Mouse (Mus musculus): ENCODE measurements around the gene Raph1.
A peak's percentile ranks its signal among the peaks of the same experiment; 100 is the strongest.
"Not testable (repeated sequence)": the region's sequence is repeated elsewhere in the genome, so short reads cannot be mapped to it uniquely, and the experiment has no call there.

The Raph1 gene

DNA sequence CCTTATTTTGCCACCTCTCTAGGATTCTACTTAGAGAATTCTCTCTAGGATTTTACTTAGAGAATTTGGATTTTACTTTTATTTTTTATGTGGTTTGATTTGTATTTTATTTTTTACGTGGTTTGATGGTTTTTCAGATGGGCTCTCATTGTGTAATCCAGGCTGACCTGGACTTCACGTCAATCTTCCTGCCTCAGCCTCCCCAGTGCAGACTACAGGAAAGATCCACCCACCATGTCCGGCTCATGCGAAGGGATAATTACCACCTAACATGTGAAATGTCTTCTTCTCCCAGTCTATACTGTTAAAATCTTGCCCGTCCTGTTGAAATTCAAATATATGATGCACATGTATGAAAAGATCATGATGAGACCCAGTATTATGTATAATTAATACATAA is 2.2 kb downstream of the Raph1 start:
- DNase-seq, result no peak

DNA sequence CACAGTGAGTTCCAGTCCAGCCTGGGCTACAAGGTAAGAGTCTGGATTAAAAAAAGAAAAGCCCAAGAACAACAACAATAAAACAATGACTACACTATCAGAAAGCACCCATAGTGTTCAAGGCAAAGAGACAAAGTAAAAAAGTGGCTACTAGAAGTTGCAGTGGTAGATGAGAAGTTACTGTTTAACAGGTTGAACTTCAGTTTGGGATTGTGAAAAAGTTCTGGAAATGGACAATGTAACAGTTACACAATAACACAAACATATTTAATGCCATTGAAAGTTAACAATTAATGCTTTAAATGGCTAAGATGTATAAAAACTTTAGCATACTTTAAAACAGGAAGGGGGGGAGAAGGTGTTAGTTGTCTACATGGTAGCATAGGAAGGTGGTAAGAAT is 3.9 kb downstream of the Raph1 start:
- no peak for DNase-seq

GRCm38 (mm10) chr1:60543681-60544080 is 23.2 kb downstream of the Raph1 start:
- no peak for DNase-seq

GRCm38 (mm10) chr1:60539272-60539671 is 27.6 kb downstream of the Raph1 start:
- no peak for DNase-seq

GRCm38 (mm10) chr1:60534932-60535331 is 32.0 kb downstream of the Raph1 start:
- peak; percentile 15 for DNase-seq

DNA sequence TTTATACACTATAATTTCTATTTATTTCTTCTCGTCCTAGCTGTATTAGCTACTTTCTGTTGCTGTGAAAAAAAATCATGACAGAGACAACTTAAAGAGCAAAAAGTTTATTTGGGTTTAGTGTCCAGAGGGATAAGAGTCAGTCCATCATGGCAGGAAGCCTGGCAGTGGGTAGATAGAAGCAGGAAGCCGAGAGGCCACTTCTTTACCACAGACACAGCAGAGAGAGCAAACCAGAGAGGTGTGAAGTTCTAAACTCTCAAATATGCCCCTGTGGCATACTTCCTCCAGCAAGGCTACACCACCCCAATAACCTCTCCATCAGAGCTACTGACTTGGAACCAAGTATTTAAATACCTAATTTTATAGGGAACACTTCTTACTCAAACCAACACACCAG is 36.3 kb downstream of the Raph1 start:
- DNase-seq, result no peak

DNA sequence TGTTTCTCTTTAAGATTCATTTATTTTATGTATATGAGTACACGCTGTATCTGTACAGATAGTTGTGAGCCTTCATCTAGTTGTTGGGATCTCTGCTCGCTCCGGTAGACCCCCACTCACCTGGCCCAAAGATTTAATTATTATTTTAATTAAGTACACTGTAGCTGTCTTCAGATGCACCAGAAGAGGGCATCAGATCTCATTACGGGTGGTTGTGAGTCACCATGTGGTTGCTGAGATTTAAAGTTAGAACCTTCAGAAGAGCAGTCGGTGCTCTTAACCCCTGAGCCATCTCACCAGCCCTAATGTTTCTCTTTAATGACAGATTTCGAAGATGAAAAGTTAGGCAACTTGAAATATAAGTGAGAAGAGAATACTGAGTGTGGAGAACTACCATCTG is 36.8 kb downstream of the Raph1 start:
- DNase-seq, result no peak

DNA sequence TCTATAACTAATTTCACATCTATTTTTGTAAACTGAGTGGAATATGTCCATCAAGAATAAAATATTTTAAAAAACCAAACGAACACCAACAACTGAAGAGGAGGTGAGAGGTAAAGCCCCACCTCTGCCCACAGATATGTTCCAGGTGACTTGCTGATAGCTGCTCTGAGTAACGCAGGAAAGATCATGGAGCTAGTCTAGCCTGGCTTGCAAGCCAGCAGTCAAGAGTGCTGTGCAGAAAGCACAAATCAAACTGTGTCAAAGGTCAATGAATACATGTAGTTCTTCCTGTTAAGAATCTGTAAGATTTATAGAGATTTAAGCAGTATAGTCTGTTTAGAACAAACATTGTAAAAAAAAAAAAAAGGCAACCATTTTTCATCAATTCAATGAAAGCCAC is 56.3 kb downstream of the Raph1 start:
- DNase-seq, result no peak

DNA sequence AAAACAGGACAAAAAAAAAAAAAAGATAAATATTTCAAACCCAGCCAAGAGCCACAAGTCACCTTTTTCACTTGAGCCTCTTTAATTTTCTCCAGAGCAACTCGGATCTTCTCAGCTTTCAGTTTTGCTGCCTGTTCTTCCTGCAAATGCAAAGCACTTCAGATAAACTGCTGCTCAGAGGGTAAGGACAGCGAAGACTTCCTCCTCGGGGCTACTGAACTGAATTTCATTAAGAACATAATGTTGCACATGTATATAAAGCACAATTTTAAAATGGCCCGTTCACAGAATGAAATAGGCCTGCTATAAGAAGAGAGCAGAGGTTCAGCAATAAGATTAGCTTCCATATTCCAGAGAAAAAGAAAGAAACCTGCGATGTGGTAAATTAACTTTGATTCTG is 63.4 kb downstream of the Raph1 start:
- no peak for DNase-seq

DNA sequence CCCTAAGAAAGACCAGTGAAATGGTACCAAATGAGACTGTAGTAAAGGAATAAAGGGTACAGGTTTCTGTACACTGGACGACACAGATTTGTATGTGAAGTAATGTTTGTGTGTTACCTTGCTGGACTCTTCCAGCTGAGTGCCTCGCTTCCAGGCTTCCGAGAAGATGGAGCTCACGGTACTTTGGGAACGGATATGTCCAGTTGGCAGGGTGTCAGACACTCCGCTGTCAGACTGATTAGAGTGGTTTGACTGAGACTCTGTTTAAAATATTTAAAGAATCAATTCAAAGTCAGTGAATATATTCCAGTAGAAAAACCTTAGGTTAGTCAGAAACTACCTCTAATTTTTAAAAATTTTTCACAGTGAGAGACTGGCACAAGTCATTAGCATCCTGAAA is 73.5 kb downstream of the Raph1 start:
- no peak for DNase-seq

DNA sequence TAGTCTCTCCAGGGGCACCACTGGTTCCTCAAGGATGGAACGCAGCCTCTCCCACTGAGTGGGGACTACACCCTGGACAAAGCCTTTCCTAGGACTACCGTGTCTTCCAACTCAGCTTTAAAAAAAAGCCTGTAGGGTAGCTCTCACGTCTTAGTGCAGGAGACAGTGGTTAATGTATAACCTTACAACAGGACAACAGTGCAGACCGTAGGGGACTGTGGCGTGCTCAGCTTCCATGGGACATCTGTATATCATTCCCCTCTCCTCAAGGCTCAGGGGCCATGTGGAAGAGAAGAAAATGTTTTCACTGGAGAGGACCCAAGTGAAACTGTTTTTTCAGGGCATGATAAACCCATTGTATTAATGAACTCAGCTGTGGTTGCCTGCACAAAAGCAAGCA is 74.5 kb downstream of the Raph1 start:
- no peak for DNase-seq

DNA sequence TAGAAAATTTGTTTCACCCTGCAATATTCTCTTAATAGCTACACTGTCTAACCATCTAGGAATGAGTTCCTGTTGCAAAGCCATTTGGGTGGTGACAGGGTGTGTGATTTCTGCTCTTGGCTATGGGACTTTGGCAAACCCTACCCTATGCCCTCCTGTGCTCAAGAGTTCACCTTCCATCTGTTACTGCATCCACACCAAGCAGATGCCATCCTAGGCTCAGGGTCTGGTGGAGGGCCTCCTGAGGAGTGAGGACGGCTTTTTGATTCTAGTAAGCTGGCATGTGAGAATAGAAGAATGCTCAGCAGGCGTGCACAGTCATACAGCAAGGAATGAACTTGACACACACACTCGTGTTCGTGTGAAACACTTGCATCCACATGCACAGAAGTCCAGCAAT is 76.4 kb downstream of the Raph1 start:
- no peak for DNase-seq

- no peak for DNase-seq
Observed at GRCm38 (mm10) chr1:60489660-60490059, 77.2 kb downstream of the Raph1 start.

GRCm38 (mm10) chr1:60488635-60489034 is 78.3 kb downstream of the Raph1 start:
- DNase-seq, result no peak

DNA sequence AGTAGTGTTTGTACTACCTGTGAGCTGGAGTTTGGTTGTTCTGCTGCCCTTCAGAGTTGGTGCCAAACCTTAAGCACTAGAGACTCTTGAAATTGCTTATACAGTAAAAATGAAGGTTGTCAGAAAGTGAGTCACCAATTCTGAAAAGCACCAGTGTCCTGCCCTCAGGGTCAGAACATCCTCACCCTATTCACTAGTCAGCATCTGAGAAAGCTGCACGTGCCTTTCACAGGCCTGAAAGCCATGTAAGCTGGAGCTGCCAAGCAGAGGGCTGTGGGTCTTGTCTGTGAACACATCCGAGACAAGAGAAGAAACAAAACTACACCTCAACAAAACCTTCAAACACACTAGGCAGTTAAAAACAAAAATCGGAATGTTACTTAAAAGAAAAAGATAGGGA is 81.3 kb downstream of the Raph1 start:
- DNase-seq, result no peak

- DNase-seq, result no peak
Observed at GRCm38 (mm10) chr1:60482881-60483280, 84.0 kb downstream of the Raph1 start.

- DNase-seq, result no peak
Observed at GRCm38 (mm10) chr1:60481561-60481960, 85.3 kb downstream of the Raph1 start.

- no peak for DNase-seq
Observed at GRCm38 (mm10) chr1:60470541-60470940, 96.4 kb downstream of the Raph1 start.

DNA sequence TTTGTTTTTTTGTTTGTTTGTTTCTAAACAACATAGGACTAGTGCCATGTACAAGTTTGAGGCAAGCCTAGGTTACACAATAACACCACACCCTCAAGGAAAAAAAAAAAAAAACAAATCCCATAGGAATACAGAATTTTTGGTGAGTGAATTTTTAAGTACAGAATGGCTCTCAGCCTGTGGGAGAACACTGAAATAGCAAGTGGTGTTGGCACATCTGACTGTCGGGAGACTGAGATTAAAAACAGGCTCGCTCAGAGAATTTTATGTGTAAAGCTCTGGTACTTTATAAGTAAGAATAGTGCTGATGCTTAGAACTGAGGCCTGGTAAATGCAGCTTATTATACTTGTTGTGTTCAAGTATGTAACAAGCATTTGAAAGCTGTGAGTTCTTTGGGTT is 97.4 kb downstream of the Raph1 start:
- no peak for DNase-seq

GRCm38 (mm10) chr1:60460623-60461022 is 106.3 kb downstream of the Raph1 start:
- DNase-seq, result no peak

- DNase-seq, result no peak
Observed at GRCm38 (mm10) chr1:60449896-60450295, 117.0 kb downstream of the Raph1 start.

DNA sequence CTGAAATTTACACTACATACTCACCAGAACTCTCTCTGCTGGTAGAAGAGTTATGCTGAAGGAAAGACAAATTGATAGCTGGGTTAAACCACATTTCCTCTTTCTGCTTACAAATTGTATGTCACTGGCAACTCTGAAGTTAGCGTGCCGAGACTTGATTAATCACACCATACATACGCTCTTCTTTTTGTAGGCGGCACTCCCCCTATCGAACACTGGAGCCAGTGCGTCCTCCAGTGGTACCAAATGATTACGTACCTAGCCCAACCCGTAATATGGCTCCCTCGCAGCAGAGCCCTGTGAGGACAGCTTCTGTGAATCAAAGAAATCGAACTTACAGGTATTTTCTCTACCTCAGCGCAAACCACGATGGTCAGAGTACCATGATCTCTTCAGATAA is 119.8 kb downstream of the Raph1 start:
- no peak for DNase-seq

DNA sequence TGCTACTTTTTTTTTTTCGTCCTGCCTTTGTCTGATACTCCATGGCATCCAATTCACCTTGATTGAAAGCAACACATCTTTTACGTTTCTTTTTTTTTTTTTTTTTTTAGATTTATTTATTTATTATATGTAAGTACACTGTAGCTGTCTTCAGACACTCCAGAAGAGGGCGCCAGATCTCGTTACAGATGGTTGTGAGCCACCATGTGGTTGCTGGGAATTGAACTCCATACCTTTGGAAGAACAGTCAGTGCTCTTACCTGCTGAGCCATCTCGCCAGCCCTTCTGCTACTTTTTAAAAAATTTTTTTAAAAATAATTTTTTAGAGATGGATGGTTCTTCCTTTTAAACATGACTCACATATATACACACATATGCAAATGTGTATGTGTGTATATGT is 125.5 kb downstream of the Raph1 start:
- not testable (repeated sequence) for DNase-seq

DNA sequence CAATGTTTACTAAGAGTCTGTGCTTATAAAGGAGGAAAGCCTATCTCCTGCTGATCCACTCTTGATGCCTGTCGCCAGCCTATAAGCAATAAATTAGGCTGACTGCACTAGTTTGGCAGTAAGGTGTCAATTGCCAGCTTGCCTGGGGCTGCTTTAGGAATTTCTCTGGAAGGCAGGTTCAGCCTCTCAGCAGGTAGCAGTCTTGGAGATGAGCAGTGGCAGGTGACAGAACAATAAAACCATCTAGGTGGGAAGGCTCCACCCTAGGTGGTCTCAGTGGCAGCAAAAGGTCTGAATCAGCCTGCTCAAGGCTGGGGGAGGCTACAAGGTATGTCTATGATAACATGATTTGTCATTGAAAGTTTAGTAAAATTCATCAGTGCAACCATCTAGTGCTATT is 134.4 kb downstream of the Raph1 start:
- no peak for DNase-seq

Measured in kidney, adult 11 months (tissue).